Mouse (Mus musculus) stomach, embryonic 14.5 days (tissue): ENCODE data around the gene Kdm4a. TPM values are rescaled to one million over a fixed set of nuclear protein-coding genes. Genes with fewer than 3 reads are reported as not detected.
A peak's percentile ranks its signal among the peaks of the same experiment; 100 is the strongest.

Source experiments
- ATAC-seq: fragments of 200-750 bp; cut with Nextera tagmentation; 2 replicates; pipeline ENCODE4 v1.8.0; 2017; ENCODE audit warnings: low read depth, moderate TSS enrichment; ENCODE audit not compliant: insufficient number of reproducible peaks, insufficient read depth, low FRiP score
- H3K27ac ChIP-seq: fragments of 300-500 bp; sonication (generic); 2 replicates; pipeline ENCODE4 v1.5.1; 2014; ENCODE audit warnings: mild to moderate bottlenecking, low read length, moderate library complexity, mixed read lengths
- H3K27me3 ChIP-seq: fragments of 300-500 bp; sonication (generic); 2 replicates; pipeline ENCODE4 v1.6.1; 2014; ENCODE audit warnings: low read length, control low read depth, mixed read lengths; ENCODE audit not compliant: control insufficient read depth, insufficient read depth
- H3K36me3 ChIP-seq: fragments of 300-500 bp; sonication (generic); 2 replicates; pipeline ENCODE4 v1.6.1; 2014; ENCODE audit warnings: mild to moderate bottlenecking, control low read depth, low read length, moderate library complexity, mixed read lengths; ENCODE audit not compliant: control insufficient read depth, insufficient read depth
- H3K4me1 ChIP-seq: fragments of 300-500 bp; sonication (generic); 2 replicates; pipeline ENCODE4 v1.6.1; 2014; ENCODE audit warnings: low read length, control low read depth, mixed read lengths; ENCODE audit not compliant: control insufficient read depth, insufficient read depth
- H3K4me2 ChIP-seq: fragments of 300-500 bp; sonication (generic); replicated peaks from 2 replicates; pipeline ENCODE4 v1.6.1; 2014; ENCODE audit warnings: low read depth, low read length, control low read depth
- H3K4me3 ChIP-seq: fragments of 300-500 bp; sonication (generic); 2 replicates; pipeline ENCODE4 v1.5.1; 2014; ENCODE audit warnings: low read depth, low read length, control low read depth
- H3K9ac ChIP-seq: fragments of 300-500 bp; sonication (generic); replicated peaks from 2 replicates; pipeline ENCODE4 v1.6.1; 2014; ENCODE audit warnings: low read depth, mild to moderate bottlenecking, control low read depth, low read length, moderate library complexity, mixed read lengths
- H3K9me3 ChIP-seq: fragments of 300-500 bp; sonication (generic); 2 replicates; pipeline ENCODE4 v1.6.1; 2016; ENCODE audit warnings: low read depth, low read length, control low read depth; ENCODE audit not compliant: control insufficient read depth
- WGBS: fragments of 180-500 bp; shearing (Covaris S2); extraction: QIAGEN DNeasy Blood & Tissue Kit; methylation state at CpG from one replicate; pipeline ENCODE4 v1.1.7; 2014; 5-methylcytosine and 5-hydroxymethylcytosine counted together
- polyA plus RNA-seq: library from polyadenylated mRNA; unstranded; fragments of >200 nt; fragmentation: Nextera tagmentation; extraction: Ambion mirVana; gene quantifications from 2 replicates; pipeline ENCODE4 v1.2.1, GENCODE M21; 2014

Kdm4a gene
- polyA plus RNA-seq, 1 experiment from 2014 or later, result 43.5 TPM

DNA sequence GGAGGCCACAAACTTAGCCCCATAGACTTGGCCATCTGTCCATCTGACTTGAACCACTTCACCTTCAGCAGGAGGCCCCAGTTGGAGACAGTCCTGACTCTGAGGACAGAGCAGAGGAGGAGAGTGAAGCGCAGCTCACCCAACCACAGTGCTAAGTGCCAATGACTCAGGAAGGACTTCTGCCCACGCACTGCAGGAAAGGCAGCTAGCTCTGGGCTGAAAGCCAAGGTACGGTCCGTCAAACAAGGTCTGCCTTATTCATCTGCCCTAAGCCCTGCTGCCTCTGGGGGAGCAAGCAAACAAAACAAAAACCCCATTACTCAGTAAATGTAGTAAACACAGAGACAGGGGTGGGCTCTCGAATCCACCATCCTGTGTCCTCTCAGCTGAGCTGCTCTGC is 41.0 kb downstream of the Kdm4a start:
- Histone ChIP-seq H3K36me3 (peaks cover 63% of the 10 kb centered on the region), H3K9me3 (no peaks in the 10 kb centered on the region), H3K4me3 (no peak overlapping the region), H3K27me3 (no peaks in the 10 kb centered on the region), H3K27ac (no peak overlapping the region), H3K4me1 (peaks cover 3% of the 10 kb centered on the region), H3K4me2 (no peak overlapping the region), H3K9ac (no peak overlapping the region)
- ATAC-seq, result no peak
- WGBS, result 71% methylated on average over 5 of the region's 5 CpGs

DNA sequence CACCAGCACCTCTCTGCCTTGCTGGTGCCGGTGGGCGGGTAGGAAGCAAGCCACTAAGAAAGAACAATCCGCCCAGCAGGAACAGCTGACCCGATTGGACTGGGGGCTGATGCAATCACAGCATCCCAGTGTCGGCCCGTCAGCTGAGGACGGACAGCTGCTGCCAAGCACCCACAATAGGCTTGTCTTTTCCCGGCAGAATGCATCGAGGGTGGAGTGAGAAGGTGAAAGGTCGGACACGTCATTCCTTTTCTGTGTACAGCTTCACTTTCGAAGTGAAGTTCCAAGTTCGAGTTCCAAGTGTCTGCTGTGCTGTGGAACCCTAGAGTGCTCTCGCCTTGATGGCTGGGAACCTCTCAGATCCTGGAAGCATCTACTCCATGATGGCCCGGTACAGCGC is 42.0 kb downstream of the Kdm4a start:
- Histone ChIP-seq H3K4me1 (peaks cover 9% of the 10 kb centered on the region), H3K27ac (no peak overlapping the region), H3K4me2 (no peak overlapping the region), H3K9me3 (no peaks in the 10 kb centered on the region), H3K4me3 (no peak overlapping the region), H3K9ac (no peak overlapping the region), H3K27me3 (no peaks in the 10 kb centered on the region), H3K36me3 (peaks cover 53% of the 10 kb centered on the region)
- 85% methylated on average over 16 of the region's 16 CpGs for WGBS
- ATAC-seq, result no peak

- Histone ChIP-seq H3K4me2 (no peak overlapping the region), H3K4me1 (peaks cover 9% of the 10 kb centered on the region), H3K9ac (no peak overlapping the region), H3K27me3 (no peaks in the 10 kb centered on the region), H3K9me3 (no peaks in the 10 kb centered on the region), H3K4me3 (no peak overlapping the region), H3K36me3 (peaks cover 47% of the 10 kb centered on the region), H3K27ac (no peak overlapping the region)
- no peak for ATAC-seq
- WGBS, result 95% methylated on average over 10 of the region's 10 CpGs
These were observed 42.5 kb downstream of the Kdm4a start for GRCm38 (mm10) chr4:118137311-118137710.

GRCm38 (mm10) chr4:118135414-118135813 is 44.4 kb downstream of the Kdm4a start:
- Histone ChIP-seq H3K9ac (peak overlapping the region; percentile 30; the same call in 1 of the 2 replicates), H3K4me3 (peak overlapping the region; percentile 98), H3K27ac (no peak overlapping the region), H3K36me3 (peaks cover 34% of the 10 kb centered on the region), H3K9me3 (no peaks in the 10 kb centered on the region), H3K4me1 (peaks cover 9% of the 10 kb centered on the region), H3K4me2 (peak overlapping the region; percentile 76), H3K27me3 (no peaks in the 10 kb centered on the region)
- WGBS, result 86% methylated on average over 1 of the region's 1 CpGs
- ATAC-seq, result no peak

DNA sequence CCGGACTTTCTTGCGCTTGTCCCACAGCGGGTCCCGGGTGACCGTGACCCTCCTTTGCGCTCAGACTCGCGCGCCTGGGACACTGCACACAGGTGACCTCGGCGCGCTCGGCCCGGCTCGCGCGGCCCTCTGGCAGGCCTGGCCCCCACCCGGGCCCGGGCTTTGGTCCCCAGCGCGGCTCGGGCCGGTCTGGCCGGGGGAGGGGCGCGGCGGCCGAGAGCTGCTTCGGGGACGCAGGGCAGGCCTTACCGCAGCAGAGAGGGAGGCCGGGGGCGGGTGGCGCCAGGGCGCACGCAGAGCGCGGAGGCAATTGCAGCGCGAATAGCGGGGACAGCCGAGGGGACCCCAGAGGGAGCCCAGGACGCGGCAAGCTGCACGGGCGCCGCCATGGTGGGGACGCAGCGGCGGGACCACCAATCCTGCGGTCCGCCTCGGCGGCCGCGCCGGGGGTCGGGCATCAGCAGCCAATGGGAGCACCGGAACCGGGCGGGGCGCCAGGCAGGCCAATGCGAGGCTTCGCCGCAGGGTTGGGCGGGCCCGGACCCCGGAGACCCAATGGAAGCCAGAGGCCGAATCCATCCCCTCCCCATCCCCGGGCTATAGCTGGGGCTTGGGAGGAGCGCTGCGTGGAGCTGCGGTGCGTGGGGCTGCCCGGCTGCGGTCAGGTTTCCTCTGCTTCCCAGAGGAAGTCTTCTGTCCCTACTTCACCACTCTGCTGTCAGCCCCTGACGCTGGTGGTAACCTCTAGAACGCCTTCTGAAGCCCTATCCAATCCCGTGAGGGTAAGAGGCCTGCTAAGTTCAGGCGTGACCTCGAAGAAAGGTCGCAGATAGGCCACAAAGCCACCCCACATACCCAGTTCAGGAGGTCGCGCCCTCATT is 45.1 kb downstream of the Kdm4a start, which contains the start of gene St3gal3:
Gene St3gal3, minus strand, starts transcription at position 430 of the 881 bp plus-strand sequence.
- Histone ChIP-seq H3K4me2 (peak within 1 kb of the TSS; percentile 76), H3K27me3 (no peaks in the 10 kb centered on the region), H3K4me3 (peak within 1 kb of the TSS; percentile 98), H3K9ac (peak within 1 kb of the TSS; percentile 81), H3K27ac (peak within 1 kb of the TSS; percentile 67; the same call in 1 of the 2 replicates), H3K36me3 (peaks cover 30% of the 10 kb centered on the region), H3K4me1 (peaks cover 9% of the 10 kb centered on the region), H3K9me3 (no peaks in the 10 kb centered on the region)
- WGBS, result under 1% methylated on average over 75 of the region's 84 CpGs
- peak; percentile 98 for ATAC-seq

DNA sequence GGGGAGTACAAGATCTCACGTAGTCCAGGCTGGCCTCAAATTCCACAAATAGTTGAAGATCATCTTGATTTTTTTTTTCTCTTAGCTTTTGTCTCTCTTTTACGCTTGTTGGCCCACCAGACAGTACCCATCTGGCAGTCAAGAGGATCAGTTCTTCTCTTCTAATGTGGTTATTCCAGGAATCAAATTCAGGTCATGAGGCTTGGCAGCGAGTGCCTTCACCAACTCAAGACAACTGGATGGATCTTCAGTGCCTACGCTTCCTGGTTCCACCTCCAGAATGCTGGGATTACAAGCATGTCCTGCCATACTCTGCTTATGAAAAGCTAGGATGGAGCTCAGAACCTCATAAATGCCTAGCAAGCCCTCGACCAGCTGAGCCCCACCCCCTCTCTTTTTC is 48.5 kb downstream of the Kdm4a start:
- Histone ChIP-seq H3K9ac (no peak overlapping the region), H3K9me3 (no peaks in the 10 kb centered on the region), H3K4me1 (peaks cover 9% of the 10 kb centered on the region), H3K4me2 (no peak overlapping the region), H3K27ac (no peak overlapping the region), H3K27me3 (no peaks in the 10 kb centered on the region), H3K4me3 (no peak overlapping the region), H3K36me3 (peaks cover 3% of the 10 kb centered on the region; the same call in 1 of the 2 replicates)
- 87% methylated on average over 5 of the region's 5 CpGs for WGBS
- no peak for ATAC-seq

- Histone ChIP-seq H3K9ac (no peak overlapping the region), H3K27ac (peak overlapping the region; percentile 39; the same call in 1 of the 2 replicates), H3K4me1 (peaks cover 3% of the 10 kb centered on the region; the same call in 1 of the 2 replicates), H3K9me3 (no peaks in the 10 kb centered on the region), H3K27me3 (no peaks in the 10 kb centered on the region), H3K4me2 (0 out of 2 replicates have a peak overlapping the region, but pooled peaks have one; percentile 16), H3K4me3 (no peak overlapping the region), H3K36me3 (no peaks in the 10 kb centered on the region)
- 71% methylated on average over 14 of the region's 14 CpGs for WGBS
- peak; percentile 88 for ATAC-seq
These were observed 56.7 kb downstream of the Kdm4a start for GRCm38 (mm10) chr4:118123030-118123704.

GRCm38 (mm10) chr4:118122078-118122477 is 57.8 kb downstream of the Kdm4a start:
- Histone ChIP-seq H3K4me2 (no peak overlapping the region), H3K4me1 (peaks cover 3% of the 10 kb centered on the region; the same call in 1 of the 2 replicates), H3K36me3 (no peaks in the 10 kb centered on the region), H3K4me3 (no peak overlapping the region), H3K27me3 (no peaks in the 10 kb centered on the region), H3K27ac (no peak overlapping the region), H3K9me3 (no peaks in the 10 kb centered on the region), H3K9ac (no peak overlapping the region)
- WGBS, result 72% methylated on average over 10 of the region's 10 CpGs
- ATAC-seq, result no peak
